Mouse (Mus musculus) kidney, embryonic 15.5 days (tissue): Measurements from ENCODE around the gene Itga9. TPM values are rescaled to one million over a fixed set of nuclear protein-coding genes. Genes with fewer than 3 reads are reported as not detected.
A peak's percentile ranks its signal among the peaks of the same experiment; 100 is the strongest.

ENCODE experiments used
- ATAC-seq: fragments of 200-750 bp; cut with Nextera tagmentation; replicated peaks from 2 replicates; pipeline ENCODE4 v1.8.0; 2017; ENCODE audit warnings: moderate TSS enrichment; ENCODE audit not compliant: low FRiP score
- H3K27ac ChIP-seq: fragments of 300-500 bp; sonication (generic); 2 replicates; pipeline ENCODE4 v1.5.1; 2015; ENCODE audit warnings: mild to moderate bottlenecking, inconsistent platforms
- H3K27me3 ChIP-seq: fragments of 300-500 bp; sonication (generic); 2 replicates; pipeline ENCODE4 v1.6.1; 2015; ENCODE audit warnings: inconsistent platforms
- H3K36me3 ChIP-seq: fragments of 300-500 bp; sonication (generic); 2 replicates; pipeline ENCODE4 v1.6.1; 2015; ENCODE audit warnings: inconsistent platforms
- H3K4me1 ChIP-seq: fragments of 300-500 bp; sonication (generic); 2 replicates; pipeline ENCODE4 v1.6.1; 2015; ENCODE audit warnings: inconsistent platforms
- H3K4me2 ChIP-seq: fragments of 300-500 bp; sonication (generic); 2 replicates; pipeline ENCODE4 v1.6.1; 2015; ENCODE audit warnings: moderate library complexity, mild to moderate bottlenecking, inconsistent platforms
- H3K4me3 ChIP-seq: fragments of 300-500 bp; sonication (generic); replicated peaks from 2 replicates; pipeline ENCODE4 v1.5.1; 2015; ENCODE audit warnings: mild to moderate bottlenecking, inconsistent platforms
- H3K9ac ChIP-seq: fragments of 300-500 bp; sonication (generic); 2 replicates; pipeline ENCODE4 v1.6.1; 2015; ENCODE audit warnings: mild to moderate bottlenecking, inconsistent platforms
- H3K9me3 ChIP-seq: fragments of 300-500 bp; sonication (generic); replicated peaks from 2 replicates; pipeline ENCODE4 v1.6.1; 2016; ENCODE audit warnings: inconsistent platforms
- WGBS: fragments of 180-500 bp; shearing (Covaris S2); methylation state at CpG from one replicate; pipeline ENCODE4 v1.1.7; 2015; ENCODE audit warnings: mixed read lengths; 5-methylcytosine and 5-hydroxymethylcytosine counted together
- polyA plus RNA-seq: library from polyadenylated mRNA; unstranded; fragments of >200 nt; fragmentation: Nextera tagmentation; extraction: Ambion mirVana; gene quantifications from 2 replicates; pipeline ENCODE4 v1.2.1, GENCODE M21; 2015

Gene Itga9
- polyA plus RNA-seq, 1 experiment from 2014 or later = 26.1 TPM

- H3K27me3 ChIP-seq = no peaks in the 10 kb centered on the region
- H3K9ac ChIP-seq = no peak overlapping the region
- H3K27ac ChIP-seq = peak overlapping the region; percentile 72
- no peak overlapping the region for H3K4me2 ChIP-seq
- 26% methylated on average over 6 of the region's 6 CpGs for WGBS
- H3K4me1 ChIP-seq = peaks cover 45% of the 10 kb centered on the region
- no peak overlapping the region for H3K4me3 ChIP-seq
- H3K9me3 ChIP-seq = no peaks in the 10 kb centered on the region
- ATAC-seq = peak; percentile 91
- H3K36me3 ChIP-seq = peaks cover 31% of the 10 kb centered on the region
Measured at GRCm38 (mm10) chr9:118629763-118630379, 23.4 kb downstream of the Itga9 start.

GRCm38 (mm10) chr9:118631775-118632757 lies 25.6 kb downstream of the Itga9 start:
- H3K36me3 ChIP-seq = peaks cover 48% of the 10 kb centered on the region
- H3K9ac ChIP-seq = no peak overlapping the region
- no peak for ATAC-seq
- no peak overlapping the region for H3K4me2 ChIP-seq
- peaks cover 34% of the 10 kb centered on the region for H3K4me1 ChIP-seq
- WGBS = 75% methylated on average over 6 of the region's 6 CpGs
- peak overlapping the region; percentile 81 for H3K27ac ChIP-seq
- no peaks in the 10 kb centered on the region for H3K9me3 ChIP-seq
- H3K4me3 ChIP-seq = no peak overlapping the region
- no peaks in the 10 kb centered on the region for H3K27me3 ChIP-seq

GRCm38 (mm10) chr9:118632758-118633143 lies 26.3 kb downstream of the Itga9 start:
- H3K27ac ChIP-seq = peak overlapping the region; percentile 81
- peaks cover 48% of the 10 kb centered on the region for H3K36me3 ChIP-seq
- 62% methylated on average over 14 of the region's 14 CpGs for WGBS
- no peaks in the 10 kb centered on the region for H3K9me3 ChIP-seq
- no peak overlapping the region for H3K4me2 ChIP-seq
- ATAC-seq = no peak
- no peaks in the 10 kb centered on the region for H3K27me3 ChIP-seq
- H3K4me3 ChIP-seq = no peak overlapping the region
- peaks cover 34% of the 10 kb centered on the region for H3K4me1 ChIP-seq
- no peak overlapping the region for H3K9ac ChIP-seq

GRCm38 (mm10) chr9:118638642-118639210 lies 32.2 kb downstream of the Itga9 start:
- Histone ChIP-seq H3K4me1 (peaks cover 1% of the 10 kb centered on the region), H3K4me3 (no peak overlapping the region), H3K9ac (no peak overlapping the region), H3K27ac (no peak overlapping the region), H3K36me3 (peaks cover 66% of the 10 kb centered on the region), H3K9me3 (no peaks in the 10 kb centered on the region), H3K4me2 (no peak overlapping the region), H3K27me3 (no peaks in the 10 kb centered on the region)
- 88% methylated on average over 5 of the region's 5 CpGs for WGBS
- ATAC-seq = no peak

GRCm38 (mm10) chr9:118645698-118646355 lies 39.3 kb downstream of the Itga9 start:
- H3K9me3 ChIP-seq = no peaks in the 10 kb centered on the region
- no peak overlapping the region for H3K9ac ChIP-seq
- H3K4me1 ChIP-seq = peaks cover 30% of the 10 kb centered on the region
- no peak overlapping the region for H3K4me2 ChIP-seq
- no peak for ATAC-seq
- H3K4me3 ChIP-seq = no peak overlapping the region
- H3K27me3 ChIP-seq = no peaks in the 10 kb centered on the region
- peaks cover 25% of the 10 kb centered on the region; the same call in 1 of the 2 replicates for H3K36me3 ChIP-seq
- H3K27ac ChIP-seq = peak overlapping the region; percentile 77
- WGBS = 52% methylated on average over 17 of the region's 17 CpGs

- H3K27ac ChIP-seq = peak overlapping the region; percentile 9; the same call in 1 of the 2 replicates
- 58% methylated on average over 3 of the region's 3 CpGs for WGBS
- no peak overlapping the region for H3K4me2 ChIP-seq
- H3K4me1 ChIP-seq = peaks cover 45% of the 10 kb centered on the region
- H3K27me3 ChIP-seq = no peaks in the 10 kb centered on the region
- H3K9me3 ChIP-seq = no peaks in the 10 kb centered on the region
- no peak overlapping the region for H3K9ac ChIP-seq
- H3K36me3 ChIP-seq = peaks cover 26% of the 10 kb centered on the region
- no peak; the same call in 1 of the 2 replicates for ATAC-seq
- H3K4me3 ChIP-seq = no peak overlapping the region
Measured at GRCm38 (mm10) chr9:118647495-118647894, 41.0 kb downstream of the Itga9 start.

GRCm38 (mm10) chr9:118650976-118651375 lies 44.5 kb downstream of the Itga9 start:
- Histone ChIP-seq H3K9ac (no peak overlapping the region), H3K4me3 (no peak overlapping the region), H3K36me3 (peaks cover 29% of the 10 kb centered on the region), H3K4me2 (no peak overlapping the region), H3K4me1 (peaks cover 53% of the 10 kb centered on the region), H3K27me3 (no peaks in the 10 kb centered on the region), H3K9me3 (no peaks in the 10 kb centered on the region), H3K27ac (peak overlapping the region; percentile 13; the same call in 1 of the 2 replicates)
- 21% methylated on average over 4 of the region's 4 CpGs for WGBS
- ATAC-seq = no peak

- Histone ChIP-seq H3K4me3 (no peak overlapping the region), H3K9me3 (no peaks in the 10 kb centered on the region), H3K36me3 (peaks cover 32% of the 10 kb centered on the region), H3K9ac (no peak overlapping the region), H3K4me2 (no peak overlapping the region), H3K4me1 (peaks cover 48% of the 10 kb centered on the region), H3K27me3 (no peaks in the 10 kb centered on the region), H3K27ac (no peak overlapping the region)
- ATAC-seq = no peak
- 75% methylated on average over 2 of the region's 2 CpGs for WGBS
Measured at GRCm38 (mm10) chr9:118651939-118652338, 45.4 kb downstream of the Itga9 start.

GRCm38 (mm10) chr9:118653436-118653835 lies 46.9 kb downstream of the Itga9 start:
- H3K36me3 ChIP-seq = peaks cover 35% of the 10 kb centered on the region
- H3K27ac ChIP-seq = peak overlapping the region; percentile 15; the same call in 1 of the 2 replicates
- no peaks in the 10 kb centered on the region for H3K9me3 ChIP-seq
- no peak overlapping the region for H3K9ac ChIP-seq
- peaks cover 36% of the 10 kb centered on the region for H3K4me1 ChIP-seq
- 46% methylated on average over 1 of the region's 1 CpGs for WGBS
- H3K4me3 ChIP-seq = no peak overlapping the region
- no peak overlapping the region for H3K4me2 ChIP-seq
- no peak for ATAC-seq
- no peaks in the 10 kb centered on the region for H3K27me3 ChIP-seq

- Histone ChIP-seq H3K9me3 (no peaks in the 10 kb centered on the region), H3K9ac (no peak overlapping the region), H3K27ac (peak overlapping the region; percentile 49), H3K4me1 (peaks cover 36% of the 10 kb centered on the region), H3K4me3 (no peak overlapping the region), H3K4me2 (no peak overlapping the region), H3K27me3 (no peaks in the 10 kb centered on the region), H3K36me3 (peaks cover 46% of the 10 kb centered on the region)
- 9% methylated on average over 6 of the region's 6 CpGs for WGBS
- peak; percentile 58; the same call in 1 of the 2 replicates for ATAC-seq
Measured at GRCm38 (mm10) chr9:118654969-118655368, 48.5 kb downstream of the Itga9 start.

- Histone ChIP-seq H3K27me3 (no peaks in the 10 kb centered on the region), H3K27ac (no peak overlapping the region), H3K4me1 (peaks cover 31% of the 10 kb centered on the region), H3K4me3 (no peak overlapping the region), H3K9ac (no peak overlapping the region), H3K9me3 (no peaks in the 10 kb centered on the region), H3K36me3 (peaks cover 52% of the 10 kb centered on the region), H3K4me2 (no peak overlapping the region)
- ATAC-seq = no peak
- WGBS = 94% methylated on average over 3 of the region's 3 CpGs
Measured at GRCm38 (mm10) chr9:118655726-118656125, 49.2 kb downstream of the Itga9 start.
